Mouse (Mus musculus) lung, embryonic 16.5 days (tissue): Measurements from ENCODE around the gene Kdm1b. TPM values are rescaled to one million over a fixed set of nuclear protein-coding genes. Genes with fewer than 3 reads are reported as not detected.

Experiments used
- ATAC-seq: fragments of 200-750 bp; cut with Nextera tagmentation; 2 replicates; pipeline ENCODE4 v1.8.0; 2017; ENCODE audit warnings: low read depth, mild to moderate bottlenecking, moderate library complexity
- H3K27ac ChIP-seq: fragments of 300-500 bp; sonication (generic); 2 replicates; pipeline ENCODE4 v1.5.1; 2014; ENCODE audit warnings: mild to moderate bottlenecking, control low read depth, low read length
- H3K27me3 ChIP-seq: fragments of 300-500 bp; sonication (generic); 2 replicates; pipeline ENCODE4 v1.6.1; 2014; ENCODE audit warnings: low read depth, low read length, mixed read lengths; ENCODE audit not compliant: control insufficient read depth, insufficient read depth
- H3K36me3 ChIP-seq: fragments of 300-500 bp; sonication (generic); 2 replicates; pipeline ENCODE4 v1.6.1; 2014; ENCODE audit warnings: low read length; ENCODE audit not compliant: control insufficient read depth, insufficient read depth
- H3K4me1 ChIP-seq: fragments of 300-500 bp; sonication (generic); replicated peaks from 2 replicates; pipeline ENCODE4 v1.6.1; 2014; ENCODE audit warnings: low read length, mixed read lengths; ENCODE audit not compliant: control insufficient read depth, insufficient read depth
- H3K4me2 ChIP-seq: fragments of 300-500 bp; sonication (generic); 2 replicates; pipeline ENCODE4 v1.6.1; 2014; ENCODE audit warnings: low read depth, low read length, control low read depth
- H3K4me3 ChIP-seq: fragments of 300-500 bp; sonication (generic); 2 replicates; pipeline ENCODE4 v1.5.1; 2014; ENCODE audit warnings: mild to moderate bottlenecking, low read length, control low read depth
- H3K9ac ChIP-seq: fragments of 300-500 bp; sonication (generic); 2 replicates; pipeline ENCODE4 v1.6.1; 2014; ENCODE audit warnings: low read length, control low read depth
- H3K9me3 ChIP-seq: fragments of 300-500 bp; sonication (generic); 2 replicates; pipeline ENCODE4 v1.6.1; 2016; ENCODE audit warnings: low read length; ENCODE audit not compliant: control insufficient read depth
- WGBS: fragments of 180-500 bp; shearing (Covaris S2); extraction: QIAGEN DNeasy Blood & Tissue Kit; methylation state at CpG from one replicate; pipeline ENCODE4 v1.1.7; 2014; 5-methylcytosine and 5-hydroxymethylcytosine counted together
- polyA plus RNA-seq: library from polyadenylated mRNA; unstranded; fragments of >200 nt; fragmentation: Nextera tagmentation; extraction: Ambion mirVana; gene quantifications from 2 replicates; pipeline ENCODE4 v1.2.1, GENCODE M21; 2015

The Kdm1b gene
- polyA plus RNA-seq, 1 experiment from 2014 or later, result 10.7 TPM

DNA sequence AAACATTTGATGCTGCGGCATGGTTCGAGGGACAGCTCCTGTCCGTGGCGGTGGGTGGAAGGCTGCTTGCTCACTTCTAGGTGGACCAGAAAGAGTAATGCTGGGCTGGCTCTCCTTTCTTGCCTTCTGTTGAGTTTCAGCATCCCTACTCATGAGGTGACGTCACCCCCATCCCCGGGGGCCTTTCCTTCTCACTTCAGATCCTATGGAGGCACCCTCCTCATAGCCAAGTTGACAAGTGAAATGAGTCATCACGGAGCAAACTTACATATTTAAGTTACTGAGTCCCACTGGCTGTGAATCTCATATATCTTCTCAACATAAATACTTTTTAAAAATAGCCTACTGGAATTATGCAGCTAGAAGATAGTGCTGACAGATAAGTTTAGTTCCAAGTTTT is 91.5 kb downstream of the Kdm1b start:
- no peaks in the 10 kb centered on the region for H3K9me3 ChIP-seq
- no peak overlapping the region for H3K27ac ChIP-seq
- H3K36me3 ChIP-seq, result no peaks in the 10 kb centered on the region
- WGBS, result 85% methylated on average over 7 of the region's 7 CpGs
- no peak overlapping the region for H3K4me3 ChIP-seq
- no peak overlapping the region for H3K9ac ChIP-seq
- no peak overlapping the region for H3K4me2 ChIP-seq
- ATAC-seq, result no peak
- H3K4me1 ChIP-seq, result no peaks in the 10 kb centered on the region
- no peaks in the 10 kb centered on the region for H3K27me3 ChIP-seq

Other genes with a start within 250 kb of the Kdm1b start
- gene Kif13a, start 113.6 kb upstream of the Kdm1b start, polyA plus RNA-seq, result 11.7 and 12.6 TPM in 2 replicates
- 2.6 and 2.8 TPM in 2 replicates for gene Nhlrc1, start 28.6 kb upstream of the Kdm1b start, polyA plus RNA-seq
- 22.6 and 24.8 TPM in 2 replicates for gene Tpmt, start 1.2 kb downstream of the Kdm1b start, polyA plus RNA-seq
- 221 and 256 TPM in 2 replicates for gene Dek, start 62.7 kb downstream of the Kdm1b start, polyA plus RNA-seq
- gene Rnf144b, start 79.2 kb downstream of the Kdm1b start, polyA plus RNA-seq, result 1.4 and 1.5 TPM in 2 replicates